Mouse (Mus musculus): ENCODE measurements around the gene Fam178b.

GRCm38 (mm10) chr1:36589486-36589885 lies 93.5 kb downstream of the Fam178b start:
- TF ChIP-seq CTCF (IDR thresholded peaks at IDR 0.05; ENCODE audit: low read depth) (no peak; the same call in 1 of the 2 replicates), EP300 (optimal IDR thresholded peaks at IDR 0.05) (no peak)
